Comparison of ENCODE assay signal across 14 mouse cellular contexts in the genomic region with DNA sequence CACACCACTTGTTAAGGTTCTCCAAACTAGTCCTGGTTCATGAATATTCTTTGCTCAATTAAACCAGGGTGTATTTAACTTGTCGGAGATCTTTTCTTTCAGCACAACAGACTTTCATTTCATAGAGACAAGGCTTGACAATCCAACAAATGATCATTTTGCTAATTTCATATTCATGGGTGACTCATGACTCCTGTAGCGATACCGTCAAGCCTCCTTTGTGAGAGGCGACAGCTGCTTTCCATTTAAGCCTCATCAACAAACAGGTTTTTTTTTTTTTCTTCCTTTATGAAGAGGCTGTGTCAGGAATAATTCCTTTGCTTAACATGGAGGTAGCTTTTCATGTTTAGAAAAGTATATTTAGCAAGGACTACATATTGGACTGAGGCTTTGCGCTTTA.
"Had no signal": no experiment of that assay in that cellular context is flagged by ENCODE, and none has a peak within 500 bp of the region (broad histone marks: within the 10 kb centered on the region; RNA-seq: fewer than 3 reads in every experiment).

No protein-coding gene starts in this region.

- H3K4me3 ChIP-seq: limb, embryonic 13.5 days; midbrain, embryonic 12.5 days; neural tube, embryonic 13.5 days had no signal

- H3K27me3 ChIP-seq: limb, embryonic 13.5 days; midbrain, embryonic 12.5 days; neural tube, embryonic 13.5 days had no signal

- H3K4me1 ChIP-seq: limb, embryonic 13.5 days; midbrain, embryonic 12.5 days; neural tube, embryonic 13.5 days had no signal

- H3K27ac ChIP-seq: limb, embryonic 13.5 days; liver, embryonic 14.5 days; midbrain, embryonic 12.5 days; neural tube, embryonic 13.5 days had no signal

- DNase-seq: kidney, adult 2 months; kidney, postnatal 25 days; lung, adult 18-20 months; retina, postnatal 1 day; right cerebral cortex, postnatal 4 days; spleen, adult 18-20 months; thymus, adult 2 months; thymus, postnatal 25 days had no signal

- H3K36me3 ChIP-seq: limb, embryonic 13.5 days; midbrain, embryonic 12.5 days; neural tube, embryonic 13.5 days had no signal

- ATAC-seq: intestine, embryonic 16.5 days; midbrain, embryonic 16.5 days had no signal

- H3K9me3 ChIP-seq: limb, embryonic 13.5 days; midbrain, embryonic 12.5 days; neural tube, embryonic 13.5 days had no signal
